Mouse (Mus musculus) lung, postnatal 0 days (tissue): ENCODE results near the gene Rmdn2. TPM values are rescaled to one million over a fixed set of nuclear protein-coding genes. Genes with fewer than 3 reads are reported as not detected.

ENCODE experiments used
- ATAC-seq: fragments of 200-750 bp; cut with Nextera tagmentation; 2 replicates; pipeline ENCODE4 v1.8.0; 2017; ENCODE audit warnings: moderate library complexity
- DNase-seq: peaks from one replicate; pipeline ENCODE4 v3.0.0-alpha.2; 2016; ENCODE audit warnings: low spot score
- H3K27ac ChIP-seq: fragments of 300-500 bp; sonication (generic); 2 replicates; pipeline ENCODE4 v1.5.1; 2014; ENCODE audit warnings: antibody characterized with exemption, mild to moderate bottlenecking, low read length, mixed read lengths
- H3K27me3 ChIP-seq: fragments of 300-500 bp; sonication (generic); replicated peaks from 2 replicates; pipeline ENCODE4 v1.6.1; 2014; ENCODE audit warnings: low read length, mixed read lengths; ENCODE audit not compliant: insufficient read depth
- H3K36me3 ChIP-seq: fragments of 300-500 bp; sonication (generic); 2 replicates; pipeline ENCODE4 v1.6.1; 2014; ENCODE audit warnings: low read length, mixed read lengths; ENCODE audit not compliant: insufficient read depth
- H3K4me1 ChIP-seq: fragments of 300-500 bp; sonication (generic); 2 replicates; pipeline ENCODE4 v1.6.1; 2014; ENCODE audit warnings: antibody characterized with exemption, low read depth, low read length, mixed read lengths; ENCODE audit not compliant: insufficient read depth
- H3K4me2 ChIP-seq: fragments of 300-500 bp; sonication (generic); replicated peaks from 2 replicates; pipeline ENCODE4 v1.6.1; 2014; ENCODE audit warnings: low read depth, mild to moderate bottlenecking, low read length, moderate library complexity, mixed read lengths
- H3K4me3 ChIP-seq: fragments of 300-500 bp; sonication (generic); 2 replicates; pipeline ENCODE4 v1.5.1; 2014; ENCODE audit warnings: low read depth, low read length
- H3K9ac ChIP-seq: fragments of 300-500 bp; sonication (generic); replicated peaks from 2 replicates; pipeline ENCODE4 v1.6.1; 2014; ENCODE audit warnings: low read depth, mild to moderate bottlenecking
- H3K9me3 ChIP-seq: fragments of 300-500 bp; sonication (generic); 2 replicates; pipeline ENCODE4 v1.6.1; 2016; ENCODE audit warnings: low read length, mixed read lengths
- CTCF ChIP-seq: IDR thresholded peaks from 2 replicates; pipeline ENCODE4 v1.5.1; 2016; ENCODE audit warnings: antibody characterized with exemption, mild to moderate bottlenecking
- EP300 ChIP-seq: IDR thresholded peaks from 2 replicates; pipeline ENCODE4 v1.6.1; 2016; ENCODE audit warnings: antibody characterized with exemption, mild to moderate bottlenecking, control low read depth
- WGBS: fragments of 180-500 bp; shearing (Covaris S2); extraction: QIAGEN DNeasy Blood & Tissue Kit; methylation state at CpG from one replicate; pipeline ENCODE4 v1.1.7; 2014; 5-methylcytosine and 5-hydroxymethylcytosine counted together
- polyA plus RNA-seq: library from polyadenylated mRNA; unstranded; fragments of >200 nt; fragmentation: Nextera tagmentation; extraction: Ambion mirVana; gene quantifications from 2 replicates; pipeline ENCODE4 v1.2.1, GENCODE M21; 2015

Rmdn2 gene
- polyA plus RNA-seq, 1 experiment from 2014 or later = 58.1 TPM

- Histone ChIP-seq H3K36me3 (no peaks in the 10 kb centered on the region), H3K4me2 (no peak overlapping the region), H3K9me3 (no peaks in the 10 kb centered on the region), H3K4me1 (no peaks in the 10 kb centered on the region), H3K27ac (no peak overlapping the region), H3K4me3 (no peak overlapping the region), H3K9ac (no peak overlapping the region), H3K27me3 (no peaks in the 10 kb centered on the region)
- ATAC-seq (no peak), DNase-seq (no peak)
- WGBS = 93% methylated on average over 6 of the region's 6 CpGs
- TF ChIP-seq CTCF = no peak
- no peak for TF ChIP-seq EP300
Measured at GRCm38 (mm10) chr17:79622050-79622449, 10.4 kb downstream of the Rmdn2 start.

GRCm38 (mm10) chr17:79622574-79622973 lies 10.9 kb downstream of the Rmdn2 start:
- Histone ChIP-seq H3K4me1 (no peaks in the 10 kb centered on the region), H3K4me3 (no peak overlapping the region), H3K9ac (no peak overlapping the region), H3K36me3 (no peaks in the 10 kb centered on the region), H3K27ac (no peak overlapping the region), H3K9me3 (no peaks in the 10 kb centered on the region), H3K27me3 (no peaks in the 10 kb centered on the region), H3K4me2 (no peak overlapping the region)
- TF ChIP-seq EP300 (no peak), CTCF (no peak)
- ATAC-seq (no peak), DNase-seq (no peak)
- 88% methylated on average over 7 of the region's 7 CpGs for WGBS

GRCm38 (mm10) chr17:79623841-79624240 lies 12.2 kb downstream of the Rmdn2 start:
- Histone ChIP-seq H3K27me3 (no peaks in the 10 kb centered on the region), H3K27ac (no peak overlapping the region), H3K4me1 (no peaks in the 10 kb centered on the region), H3K9me3 (no peaks in the 10 kb centered on the region), H3K4me3 (no peak overlapping the region), H3K9ac (no peak overlapping the region), H3K36me3 (no peaks in the 10 kb centered on the region), H3K4me2 (no peak overlapping the region)
- DNase-seq (no peak), ATAC-seq (no peak)
- TF ChIP-seq EP300 (no peak), CTCF (no peak)
- WGBS = 54% methylated on average over 3 of the region's 3 CpGs

GRCm38 (mm10) chr17:79626241-79626816 lies 14.7 kb downstream of the Rmdn2 start:
- no peaks in the 10 kb centered on the region for H3K36me3 ChIP-seq
- peak; percentile 76 for DNase-seq
- TF ChIP-seq CTCF = no peak
- peak; percentile 26; the same call in 1 of the 2 replicates for TF ChIP-seq EP300
- no peak overlapping the region; the same call in 1 of the 2 replicates for H3K27ac ChIP-seq
- no peak overlapping the region for H3K4me2 ChIP-seq
- ATAC-seq = peak; percentile 67
- H3K27me3 ChIP-seq = no peaks in the 10 kb centered on the region
- H3K9me3 ChIP-seq = no peaks in the 10 kb centered on the region
- peaks cover 2% of the 10 kb centered on the region; the same call in 1 of the 2 replicates for H3K4me1 ChIP-seq
- 56% methylated on average over 12 of the region's 12 CpGs for WGBS
- H3K9ac ChIP-seq = no peak overlapping the region
- no peak overlapping the region for H3K4me3 ChIP-seq

- Histone ChIP-seq H3K36me3 (no peaks in the 10 kb centered on the region), H3K4me3 (no peak overlapping the region), H3K27ac (peak overlapping the region; percentile 47; the same call in 1 of the 2 replicates), H3K9ac (no peak overlapping the region), H3K27me3 (no peaks in the 10 kb centered on the region), H3K4me2 (no peak overlapping the region), H3K4me1 (no peaks in the 10 kb centered on the region), H3K9me3 (no peaks in the 10 kb centered on the region)
- ATAC-seq (peak; percentile 85), DNase-seq (peak; percentile 71)
- TF ChIP-seq EP300 = no peak
- WGBS = 60% methylated on average over 4 of the region's 4 CpGs
Measured at GRCm38 (mm10) chr17:79649893-79650292, 38.2 kb downstream of the Rmdn2 start.

GRCm38 (mm10) chr17:79650297-79650696 lies 38.6 kb downstream of the Rmdn2 start:
- WGBS = 80% methylated on average over 5 of the region's 5 CpGs
- H3K27me3 ChIP-seq = no peaks in the 10 kb centered on the region
- H3K27ac ChIP-seq = peak overlapping the region; percentile 47; the same call in 1 of the 2 replicates
- peak; percentile 49 for DNase-seq
- TF ChIP-seq CTCF = no peak
- TF ChIP-seq EP300 = no peak
- no peaks in the 10 kb centered on the region for H3K4me1 ChIP-seq
- no peak overlapping the region for H3K9ac ChIP-seq
- H3K9me3 ChIP-seq = no peaks in the 10 kb centered on the region
- H3K4me2 ChIP-seq = no peak overlapping the region
- H3K4me3 ChIP-seq = no peak overlapping the region
- ATAC-seq = peak; percentile 78
- no peaks in the 10 kb centered on the region for H3K36me3 ChIP-seq
